Mouse (Mus musculus): Measurements from ENCODE around the gene Bpifa3. TPM values are rescaled to one million over a fixed set of nuclear protein-coding genes. Genes with fewer than 3 reads are reported as not detected.

Gene Bpifa3
- total and polyA plus RNA-seq, 3 experiments, result not detected

DNA sequence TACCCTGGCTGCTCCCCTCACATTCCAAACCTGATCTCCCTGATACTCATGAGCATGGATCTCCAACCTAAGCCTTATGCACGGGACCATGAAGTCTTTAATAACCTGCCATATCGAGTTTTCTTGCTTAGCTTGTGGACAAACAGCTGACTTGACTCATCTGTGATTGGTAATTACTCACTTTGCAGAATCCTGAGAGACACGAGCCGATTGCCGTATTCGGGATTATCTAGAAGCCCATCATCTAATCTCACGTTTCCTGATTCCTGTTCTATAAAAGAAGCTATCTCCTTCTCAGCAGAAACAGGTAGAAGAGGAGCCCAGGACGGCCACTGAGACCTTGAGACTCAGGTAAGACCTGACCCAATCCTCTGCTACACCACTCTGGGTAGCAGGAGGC, 32.2 kb downstream of the Bpifa3 start, which contains the start of gene Bpifa5:
TSS of gene Bpifa5 (plus strand) at position 301 of the 400 bp plus-strand sequence.
- no peak for TF ChIP-seq CHD1 (IDR thresholded peaks at IDR 0.05; ENCODE audit: low read depth, low read length)
- no peak for TF ChIP-seq ZKSCAN1 (IDR thresholded peaks at IDR 0.05; ENCODE audit: borderline replicate concordance, low read depth, low read length)
- TF ChIP-seq USF1 (IDR thresholded peaks at IDR 0.05; ENCODE audit: low read depth, low read length), result no peak
- TF ChIP-seq USF2 (conservative IDR thresholded peaks at IDR 0.05; ENCODE audit: low read depth, low read length), result no peak
- TF ChIP-seq SMC3 (IDR thresholded peaks at IDR 0.05; ENCODE audit: low read depth, low read length), result no peak
- no peak for TF ChIP-seq JUND (conservative IDR thresholded peaks at IDR 0.05; ENCODE audit: low read depth, low read length)
- no peak for TF ChIP-seq MEF2A (IDR thresholded peaks at IDR 0.05; ENCODE audit: borderline replicate concordance, low read depth, low read length)
- TF ChIP-seq CTCF (conservative IDR thresholded peaks at IDR 0.05 in 1 of 2, IDR thresholded peaks at IDR 0.05 in 1 of 2; ENCODE audit: low read depth in 2 of 2, low read length in 2 of 2), result no peak
- no peak for TF ChIP-seq EP300 (IDR thresholded peaks at IDR 0.05; ENCODE audit: low read length)
- TF ChIP-seq ETS1 (conservative IDR thresholded peaks at IDR 0.05; ENCODE audit: low read depth, low read length), result no peak
- no peak for TF ChIP-seq CHD2 (IDR thresholded peaks at IDR 0.05; ENCODE audit: low read length)
- Histone ChIP-seq H3K4me2 (ENCODE audit: insufficient read depth, low read depth, poor library complexity, severe bottlenecking) (no peak within 1 kb of the TSS), H3K27me3 (replicated peaks) (peaks cover 82% of the 10 kb centered on the region), H3K9me3 (replicated peaks; ENCODE audit: low read length) (peaks cover 7% of the 10 kb centered on the region), H3K4me1 (ENCODE audit: control insufficient read depth in 1 of 2, insufficient read depth in 2 of 2) (no peaks in the 10 kb centered on the region), H3K79me2 (replicated peaks; ENCODE audit: control insufficient read depth, extremely low read depth, insufficient read depth, poor library complexity, severe bottlenecking) (no peaks in the 10 kb centered on the region), H3K36me3 (replicated peaks in 1 of 2; ENCODE audit: control insufficient read depth in 1 of 2, insufficient read depth in 1 of 2, low read length in 1 of 2) (no peaks in the 10 kb centered on the region), H3K27ac (ENCODE audit: insufficient read depth, low read depth) (no peak within 1 kb of the TSS), H3K9ac (ENCODE audit: insufficient read depth, low read depth) (no peak within 1 kb of the TSS), H3K4me3 (replicated peaks in 1 of 3; ENCODE audit: low read depth in 2 of 3, low read length in 2 of 3, poor library complexity in 1 of 3) (no peak within 1 kb of the TSS)
- no peak for DNase-seq (ENCODE audit: extremely low read depth)
- dilution Hi-C loops (cut with MboI; ENCODE audit: extremely low pct_ligation_motif_present, extremely low pct_unique_long_range_greater_than_20kb, low sequenced_read_pairs) (no loop called here), in situ Hi-C loops (cut with MboI; ENCODE audit: low pct_ligation_motif_present, low pct_unique_long_range_greater_than_20kb, low sequenced_read_pairs) (no loop called here)

GRCm38 (mm10) chr2:154163306-154163705, 33.2 kb downstream of the Bpifa3 start:
- H3K9ac ChIP-seq (ENCODE audit: insufficient read depth, low read depth), result no peak overlapping the region
- H3K27ac ChIP-seq (ENCODE audit: insufficient read depth, low read depth), result no peak overlapping the region
- TF ChIP-seq MEF2A (IDR thresholded peaks at IDR 0.05; ENCODE audit: borderline replicate concordance, low read depth, low read length), result no peak
- H3K9me3 ChIP-seq (replicated peaks; ENCODE audit: low read length), result peaks cover 7% of the 10 kb centered on the region
- H3K27me3 ChIP-seq (replicated peaks), result peaks cover 84% of the 10 kb centered on the region
- H3K36me3 ChIP-seq (replicated peaks in 1 of 2; ENCODE audit: control insufficient read depth in 1 of 2, insufficient read depth in 1 of 2, low read length in 1 of 2), result no peaks in the 10 kb centered on the region
- no peaks in the 10 kb centered on the region for H3K4me1 ChIP-seq (ENCODE audit: control insufficient read depth in 1 of 2, insufficient read depth in 2 of 2)
- in situ Hi-C loops (cut with MboI; ENCODE audit: low pct_ligation_motif_present, low pct_unique_long_range_greater_than_20kb, low sequenced_read_pairs), result no loop called here
- H3K4me2 ChIP-seq (ENCODE audit: insufficient read depth, low read depth, poor library complexity, severe bottlenecking), result no peak overlapping the region
- dilution Hi-C loops (cut with MboI; ENCODE audit: extremely low pct_ligation_motif_present, extremely low pct_unique_long_range_greater_than_20kb, low sequenced_read_pairs), result no loop called here
- H3K79me2 ChIP-seq (replicated peaks; ENCODE audit: control insufficient read depth, extremely low read depth, insufficient read depth, poor library complexity, severe bottlenecking), result no peaks in the 10 kb centered on the region
- H3K4me3 ChIP-seq (replicated peaks in 1 of 3; ENCODE audit: low read depth in 2 of 3, low read length in 2 of 3, poor library complexity in 1 of 3), result no peak overlapping the region
- DNase-seq (ENCODE audit: extremely low read depth), result no peak

DNA sequence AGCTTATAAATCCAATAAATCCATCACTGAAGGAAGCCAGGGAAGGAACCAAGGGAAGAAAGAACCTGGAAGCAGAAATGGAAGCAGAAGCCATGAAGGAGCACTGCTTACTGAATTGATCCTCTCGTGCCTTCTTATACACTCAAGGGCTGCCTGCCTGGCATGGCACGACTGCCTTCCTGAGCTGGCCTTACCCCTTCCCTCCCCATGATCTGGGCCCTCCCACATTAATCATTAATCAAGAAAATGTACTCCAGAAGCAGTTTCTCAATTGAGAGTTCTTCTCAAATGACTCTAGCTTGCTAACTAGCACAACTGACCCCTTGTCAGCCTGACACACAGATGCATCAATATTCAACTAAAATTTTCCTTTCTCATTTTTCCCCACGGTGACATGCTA, 39.0 kb downstream of the Bpifa3 start:
- Histone ChIP-seq H3K27ac (ENCODE audit: insufficient read depth, low read depth) (no peak overlapping the region), H3K79me2 (replicated peaks; ENCODE audit: control insufficient read depth, extremely low read depth, insufficient read depth, poor library complexity, severe bottlenecking) (no peaks in the 10 kb centered on the region), H3K36me3 (replicated peaks in 1 of 2; ENCODE audit: control insufficient read depth in 1 of 2, insufficient read depth in 1 of 2, low read length in 1 of 2) (no peaks in the 10 kb centered on the region), H3K4me3 (replicated peaks in 1 of 3; ENCODE audit: low read depth in 2 of 3, low read length in 2 of 3, poor library complexity in 1 of 3) (no peak overlapping the region), H3K4me2 (ENCODE audit: insufficient read depth, low read depth, poor library complexity, severe bottlenecking) (no peak overlapping the region), H3K27me3 (replicated peaks) (peaks cover 85% of the 10 kb centered on the region), H3K9ac (ENCODE audit: insufficient read depth, low read depth) (no peak overlapping the region), H3K9me3 (replicated peaks; ENCODE audit: low read length) (no peaks in the 10 kb centered on the region), H3K4me1 (ENCODE audit: control insufficient read depth in 1 of 2, insufficient read depth in 2 of 2) (peaks cover 0 to 4% of the 10 kb centered on the region in 2 experiments; a peak in 1 of 4 replicates)
- no peak for TF ChIP-seq UBTF (IDR thresholded peaks at IDR 0.05; ENCODE audit: low read depth, low read length)
- no peak for TF ChIP-seq NELFE (IDR thresholded peaks at IDR 0.05; ENCODE audit: low read depth, low read length)
- no peak for TF ChIP-seq JUN (IDR thresholded peaks at IDR 0.05; ENCODE audit: insufficient read depth, low read depth, low read length)
- no peak for TF ChIP-seq KAT2A (IDR thresholded peaks at IDR 0.05; ENCODE audit: insufficient replicate concordance, low read length)
- TF ChIP-seq MAX (IDR thresholded peaks at IDR 0.05; ENCODE audit: low read length), result no peak
- TF ChIP-seq IRF4 (IDR thresholded peaks at IDR 0.05; ENCODE audit: low read depth, low read length), result no peak
- TF ChIP-seq TBP (conservative IDR thresholded peaks at IDR 0.05; ENCODE audit: low read depth, low read length), result no peak
- TF ChIP-seq MYC (IDR thresholded peaks at IDR 0.05; ENCODE audit: low read depth, low read length), result no peak
- TF ChIP-seq PAX5 (IDR thresholded peaks at IDR 0.05; ENCODE audit: low read length), result no peak
- TF ChIP-seq EP300 (IDR thresholded peaks at IDR 0.05; ENCODE audit: low read length), result no peak
- TF ChIP-seq GABPA (IDR thresholded peaks at IDR 0.05; ENCODE audit: insufficient replicate concordance, low read depth, low read length), result no peak
- TF ChIP-seq CHD2 (IDR thresholded peaks at IDR 0.05; ENCODE audit: low read length), result no peak
- TF ChIP-seq E2F4 (IDR thresholded peaks at IDR 0.05; ENCODE audit: insufficient replicate concordance, low read depth, low read length), result no peak
- no peak for TF ChIP-seq CHD1 (IDR thresholded peaks at IDR 0.05; ENCODE audit: low read depth, low read length)
- no peak for TF ChIP-seq JUND (conservative IDR thresholded peaks at IDR 0.05; ENCODE audit: low read depth, low read length)
- TF ChIP-seq MXI1 (IDR thresholded peaks at IDR 0.05; ENCODE audit: low read depth, low read length), result no peak
- no peak for TF ChIP-seq ZC3H11A (IDR thresholded peaks at IDR 0.05; ENCODE audit: low read depth, low read length)
- TF ChIP-seq ZNF384 (IDR thresholded peaks at IDR 0.05; ENCODE audit: low read depth, low read length), result no peak
- TF ChIP-seq SMC3 (IDR thresholded peaks at IDR 0.05; ENCODE audit: low read depth, low read length), result no peak
- TF ChIP-seq MEF2A (IDR thresholded peaks at IDR 0.05; ENCODE audit: borderline replicate concordance, low read depth, low read length), result no peak
- dilution Hi-C loops (cut with MboI; ENCODE audit: extremely low pct_ligation_motif_present, extremely low pct_unique_long_range_greater_than_20kb, low sequenced_read_pairs), result no loop called here
- in situ Hi-C loops (cut with MboI; ENCODE audit: low pct_ligation_motif_present, low pct_unique_long_range_greater_than_20kb, low sequenced_read_pairs), result no loop called here
- DNase-seq (ENCODE audit: extremely low read depth), result no peak

Measured in CH12.LX (cell line).